Mouse (Mus musculus) heart, postnatal 0 days (tissue): Measurements from ENCODE around the gene Atg9b. TPM values are rescaled to one million over a fixed set of nuclear protein-coding genes. Genes with fewer than 3 reads are reported as not detected.
A peak's percentile ranks its signal among the peaks of the same experiment; 100 is the strongest.

Experiments
- ATAC-seq: fragments of 200-750 bp; cut with Nextera tagmentation; 2 replicates; pipeline ENCODE4 v1.8.0; 2017; ENCODE audit warnings: low read depth, moderate number of reproducible peaks, moderate library complexity; ENCODE audit not compliant: insufficient read depth
- DNase-seq: peaks from one replicate; pipeline ENCODE4 v3.0.0-alpha.2; 2016; ENCODE audit warnings: low spot score
- H3K27ac ChIP-seq: fragments of 300-500 bp; sonication (generic); 2 replicates; pipeline ENCODE4 v1.5.1; 2014; ENCODE audit warnings: low read depth, mild to moderate bottlenecking
- H3K27me3 ChIP-seq: fragments of 300-500 bp; sonication (generic); 2 replicates; pipeline ENCODE4 v1.6.1; 2014; ENCODE audit warnings: low read length, mixed read lengths; ENCODE audit not compliant: control insufficient read depth, insufficient read depth
- H3K36me3 ChIP-seq: fragments of 300-500 bp; sonication (generic); replicated peaks from 2 replicates; pipeline ENCODE4 v1.6.1; 2014; ENCODE audit warnings: low read length, mixed read lengths; ENCODE audit not compliant: control insufficient read depth, insufficient read depth
- H3K4me1 ChIP-seq: fragments of 300-500 bp; sonication (generic); 2 replicates; pipeline ENCODE4 v1.6.1; 2014; ENCODE audit warnings: antibody characterized with exemption; ENCODE audit not compliant: control insufficient read depth, insufficient read depth
- H3K4me2 ChIP-seq: fragments of 300-500 bp; sonication (generic); 2 replicates; pipeline ENCODE4 v1.6.1; 2014; ENCODE audit warnings: low read depth, mild to moderate bottlenecking, low read length, moderate library complexity
- H3K4me3 ChIP-seq: fragments of 300-500 bp; sonication (generic); 2 replicates; pipeline ENCODE4 v1.5.1; 2014; ENCODE audit warnings: low read depth, low read length
- H3K9ac ChIP-seq: fragments of 300-500 bp; sonication (generic); replicated peaks from 2 replicates; pipeline ENCODE4 v1.6.1; 2014; ENCODE audit warnings: low read depth, low read length, mixed read lengths
- H3K9me3 ChIP-seq: fragments of 300-500 bp; sonication (generic); replicated peaks from 2 replicates; pipeline ENCODE4 v1.6.1; 2016; ENCODE audit warnings: low read length; ENCODE audit not compliant: control insufficient read depth
- CTCF ChIP-seq: IDR thresholded peaks from 2 replicates; pipeline ENCODE4 v1.5.1; 2016; ENCODE audit warnings: antibody characterized with exemption, control low read depth, low read depth
- EP300 ChIP-seq: IDR thresholded peaks from 2 replicates; pipeline ENCODE4 v1.6.1; 2016; ENCODE audit warnings: antibody characterized with exemption, low read depth
- WGBS: fragments of 180-500 bp; shearing (Covaris S2); extraction: QIAGEN DNeasy Blood & Tissue Kit; methylation state at CpG from one replicate; pipeline ENCODE4 v1.1.7; 2014; 5-methylcytosine and 5-hydroxymethylcytosine counted together
- polyA plus RNA-seq: library from polyadenylated mRNA; unstranded; fragments of >200 nt; fragmentation: Nextera tagmentation; extraction: Ambion mirVana; gene quantifications from 2 replicates; pipeline ENCODE4 v1.2.1, GENCODE M21; 2015
- total RNA-seq: library from RNA; depleted of rRNA; stranded (reverse); fragments of >200 nt; gene quantifications from 2 replicates; pipeline ENCODE4 v1.2.3, GENCODE M21; 2014; ENCODE audit warnings: low replicate concordance

The Atg9b gene
- total and polyA plus RNA-seq, 2 experiments from 2014 or later: 0.15 to 0.34 TPM

DNA sequence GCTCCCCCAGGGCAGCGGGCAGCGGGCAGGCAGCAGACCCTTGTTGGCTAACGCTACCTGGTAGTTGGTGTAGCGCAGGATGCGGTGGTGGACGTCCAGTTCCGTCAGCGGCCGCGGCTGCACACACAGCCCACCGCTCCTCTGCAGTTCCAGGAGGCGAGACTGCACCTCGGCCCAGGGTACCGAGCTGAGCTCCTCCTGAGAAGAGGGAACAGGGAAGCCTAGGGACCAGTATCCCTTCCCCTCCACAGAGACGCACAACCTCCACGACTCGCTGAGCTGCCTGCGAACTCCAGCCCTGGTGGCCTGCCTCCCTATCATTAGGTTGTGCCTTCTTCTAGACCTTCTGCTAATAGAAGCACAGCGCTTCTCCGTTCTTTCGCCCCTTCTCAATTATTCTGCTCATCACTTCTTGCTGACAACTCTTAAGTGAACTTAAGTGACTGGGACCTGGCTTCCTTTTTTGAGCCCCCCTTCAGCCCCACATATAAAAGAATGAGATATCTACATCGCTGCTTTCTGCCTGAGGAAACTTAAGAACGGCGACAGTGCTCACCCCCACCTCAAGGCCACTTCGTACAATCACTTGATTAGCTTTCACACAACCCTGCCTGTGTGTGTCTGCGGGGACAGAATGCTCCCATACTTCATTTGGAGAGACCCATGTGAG is 3.6 kb downstream of the Atg9b start:
- 30% methylated on average over 26 of the region's 26 CpGs for WGBS
- Histone ChIP-seq H3K27ac (peak overlapping the region; percentile 11; the same call in 1 of the 2 replicates), H3K36me3 (no peaks in the 10 kb centered on the region), H3K27me3 (0 out of 2 replicates have a peak, but pooled peaks cover 6% of the 10 kb centered on the region), H3K4me2 (peak overlapping the region; percentile 84), H3K9ac (peak overlapping the region; percentile 54), H3K4me3 (peak overlapping the region; percentile 47), H3K9me3 (no peaks in the 10 kb centered on the region), H3K4me1 (peaks cover 42% of the 10 kb centered on the region)
- DNase-seq (no peak), ATAC-seq (no peak)
- TF ChIP-seq CTCF: no peak
- TF ChIP-seq EP300: no peak

DNA sequence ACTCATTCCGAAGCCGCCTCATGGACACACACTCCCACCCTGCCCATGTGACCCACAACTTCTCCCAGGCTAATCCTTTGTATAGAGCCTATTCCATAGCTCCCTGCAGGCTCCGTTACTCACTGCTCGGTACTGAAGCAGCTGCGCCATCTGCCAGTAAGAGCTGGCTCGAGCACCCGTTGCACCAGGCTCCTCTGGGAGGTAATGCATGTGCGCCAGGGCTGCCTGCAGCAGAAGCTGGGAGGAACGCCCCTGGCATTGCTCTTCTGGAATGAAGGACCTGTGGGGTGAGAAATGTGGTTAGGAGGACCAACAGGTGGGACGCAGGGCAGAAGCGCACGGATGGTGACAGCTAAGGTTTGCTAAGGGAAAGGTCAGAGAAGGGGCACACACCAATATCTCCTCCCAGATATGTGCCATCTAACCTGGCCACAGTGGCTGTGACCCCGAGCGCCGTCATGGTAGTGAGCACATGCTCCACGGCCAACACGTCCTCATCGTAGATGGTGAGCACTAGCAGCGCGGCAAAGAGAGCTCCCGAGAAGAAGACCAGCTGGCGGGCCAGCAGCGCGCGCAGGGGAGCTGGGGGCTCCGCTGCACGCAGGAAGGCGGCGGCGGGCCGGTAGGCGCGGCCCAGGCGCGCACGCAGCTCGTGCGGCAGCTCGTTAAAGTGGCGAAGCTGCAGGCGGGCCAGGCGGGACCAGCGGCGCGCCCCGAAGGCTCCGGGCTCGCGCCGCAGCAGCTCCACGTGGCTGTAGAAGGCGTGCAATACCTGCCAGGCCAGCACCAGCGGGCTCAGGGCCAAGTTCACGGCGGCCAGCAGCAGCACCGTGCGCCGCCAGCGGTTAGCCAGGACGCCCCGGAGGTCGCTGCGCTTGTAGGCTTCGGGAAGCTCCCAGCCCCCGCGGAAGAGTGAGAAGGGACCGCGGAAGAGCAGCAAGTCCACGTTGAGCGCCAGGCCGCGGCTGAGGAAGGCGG is 4.4 kb downstream of the Atg9b start:
- Histone ChIP-seq H3K4me2 (peak overlapping the region; percentile 84), H3K27ac (peak overlapping the region; percentile 47), H3K36me3 (no peaks in the 10 kb centered on the region), H3K9me3 (no peaks in the 10 kb centered on the region), H3K4me1 (peaks cover 47% of the 10 kb centered on the region), H3K9ac (peak overlapping the region; percentile 54), H3K27me3 (0 out of 2 replicates have a peak, but pooled peaks cover 6% of the 10 kb centered on the region), H3K4me3 (peak overlapping the region; percentile 47)
- WGBS: 1% methylated on average over 73 of the region's 73 CpGs
- DNase-seq (peak; percentile 59), ATAC-seq (peak; percentile 28)
- no peak for TF ChIP-seq EP300
- peak; percentile 44 for TF ChIP-seq CTCF

DNA sequence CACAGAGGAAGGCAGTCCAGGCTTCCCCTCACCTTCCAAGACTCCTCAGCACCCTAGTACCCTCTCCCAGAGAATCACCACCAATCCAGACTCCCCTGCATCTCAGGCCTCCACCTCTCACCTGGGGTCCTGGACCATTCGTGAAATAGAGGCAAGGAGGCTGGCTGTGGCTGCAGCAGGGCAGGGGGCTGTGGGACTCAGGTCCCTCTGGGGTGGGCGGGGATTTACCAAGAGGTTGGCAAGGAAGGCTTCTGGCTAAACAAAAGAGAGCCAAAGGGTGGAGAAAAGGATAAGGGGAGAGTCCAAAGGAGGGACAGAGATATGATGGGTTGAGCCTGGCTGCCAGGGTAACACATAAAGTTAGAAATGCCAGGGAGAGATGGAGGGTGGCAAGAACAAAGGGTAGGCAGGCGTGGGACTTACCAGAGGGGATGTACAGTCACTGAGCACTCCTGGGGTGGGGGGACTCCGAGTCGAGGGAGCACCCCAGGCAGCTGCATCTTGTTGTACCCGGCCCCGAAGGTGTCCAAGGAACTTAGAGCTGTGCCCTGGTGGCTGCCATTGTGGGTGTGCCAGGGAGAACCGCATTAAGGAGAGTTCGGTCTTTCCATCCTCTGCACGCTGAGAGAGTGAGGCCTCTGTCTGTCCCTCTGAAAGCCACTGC is 5.9 kb downstream of the Atg9b start:
- H3K27me3 ChIP-seq: 0 out of 2 replicates have a peak, but pooled peaks cover 6% of the 10 kb centered on the region
- no peaks in the 10 kb centered on the region for H3K9me3 ChIP-seq
- H3K4me1 ChIP-seq: peaks cover 47% of the 10 kb centered on the region
- no peak for TF ChIP-seq EP300
- no peak for TF ChIP-seq CTCF
- ATAC-seq (no peak), DNase-seq (no peak)
- H3K4me2 ChIP-seq: no peak overlapping the region
- 0 out of 2 replicates have a peak, but pooled peaks cover 5% of the 10 kb centered on the region for H3K36me3 ChIP-seq
- no peak overlapping the region for H3K4me3 ChIP-seq
- no peak overlapping the region for H3K27ac ChIP-seq
- 83% methylated on average over 10 of the region's 10 CpGs for WGBS
- H3K9ac ChIP-seq: no peak overlapping the region

DNA sequence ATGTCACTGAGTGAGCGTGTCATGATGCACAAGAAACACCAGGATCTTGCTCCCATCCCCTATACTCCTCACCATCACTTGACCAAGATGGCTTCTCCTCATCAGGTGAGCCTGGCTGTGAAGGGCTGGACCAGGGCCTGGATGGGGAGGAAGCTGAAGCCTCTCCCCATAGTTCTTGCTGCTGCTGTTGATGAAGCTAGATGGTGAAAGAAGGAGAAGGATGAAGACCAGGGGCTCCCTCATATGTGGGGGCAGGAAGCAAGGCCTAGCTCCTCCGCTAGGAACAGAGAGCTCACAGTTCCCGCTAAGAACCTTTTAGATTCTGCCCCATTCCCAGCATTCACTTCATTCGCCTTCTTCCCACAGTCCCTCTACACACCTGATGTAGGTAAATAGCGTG is 6.6 kb downstream of the Atg9b start:
- H3K27ac ChIP-seq: no peak overlapping the region; the same call in 1 of the 2 replicates
- H3K4me2 ChIP-seq: no peak overlapping the region
- no peak overlapping the region for H3K4me3 ChIP-seq
- H3K27me3 ChIP-seq: 0 out of 2 replicates have a peak, but pooled peaks cover 6% of the 10 kb centered on the region
- no peak for TF ChIP-seq EP300
- TF ChIP-seq CTCF: no peak
- no peaks in the 10 kb centered on the region for H3K9me3 ChIP-seq
- H3K9ac ChIP-seq: no peak overlapping the region
- ATAC-seq (no peak), DNase-seq (no peak)
- H3K36me3 ChIP-seq: peaks cover 9% of the 10 kb centered on the region; the same call in 1 of the 2 replicates
- peaks cover 47% of the 10 kb centered on the region for H3K4me1 ChIP-seq
- WGBS: 86% methylated on average over 5 of the region's 5 CpGs

DNA sequence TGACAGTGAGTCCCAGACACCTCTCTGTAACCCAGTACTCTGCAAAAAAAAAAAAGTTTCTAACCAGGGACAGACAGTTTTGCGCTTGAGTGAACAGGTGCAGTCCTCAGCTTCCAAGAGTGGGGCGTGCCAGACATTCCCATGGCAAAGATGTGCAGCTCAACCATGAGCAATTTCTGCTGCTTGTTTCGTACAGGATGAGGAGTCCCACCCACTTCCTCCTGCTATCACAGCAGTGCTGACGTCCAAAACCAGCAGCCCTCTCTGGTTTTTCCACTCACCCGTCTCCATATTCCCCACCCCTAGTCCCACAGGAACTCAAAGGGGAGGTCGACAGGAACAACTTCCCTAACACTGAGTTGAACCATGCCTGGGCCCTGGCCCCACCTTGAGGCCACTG is 7.5 kb downstream of the Atg9b start:
- Histone ChIP-seq H3K4me1 (peaks cover 43% of the 10 kb centered on the region), H3K27me3 (0 out of 2 replicates have a peak, but pooled peaks cover 6% of the 10 kb centered on the region), H3K9ac (no peak overlapping the region), H3K4me3 (no peak overlapping the region), H3K9me3 (no peaks in the 10 kb centered on the region), H3K27ac (peak overlapping the region; percentile 71), H3K4me2 (no peak overlapping the region; the same call in 1 of the 2 replicates), H3K36me3 (peaks cover 9% of the 10 kb centered on the region; the same call in 1 of the 2 replicates)
- DNase-seq (peak; percentile 79), ATAC-seq (peak; percentile 9; the same call in 1 of the 2 replicates)
- 52% methylated on average over 6 of the region's 6 CpGs for WGBS
- TF ChIP-seq CTCF: no peak; the same call in 1 of the 2 replicates
- TF ChIP-seq EP300: peak; percentile 31; the same call in 1 of the 2 replicates
